Mouse (Mus musculus): ENCODE data around the gene Gm42421. TPM values are rescaled to one million over a fixed set of nuclear protein-coding genes. Genes with fewer than 3 reads are reported as not detected.

Gene Gm42421
- polyA plus RNA-seq, 1 experiment: 2.4 TPM

DNA sequence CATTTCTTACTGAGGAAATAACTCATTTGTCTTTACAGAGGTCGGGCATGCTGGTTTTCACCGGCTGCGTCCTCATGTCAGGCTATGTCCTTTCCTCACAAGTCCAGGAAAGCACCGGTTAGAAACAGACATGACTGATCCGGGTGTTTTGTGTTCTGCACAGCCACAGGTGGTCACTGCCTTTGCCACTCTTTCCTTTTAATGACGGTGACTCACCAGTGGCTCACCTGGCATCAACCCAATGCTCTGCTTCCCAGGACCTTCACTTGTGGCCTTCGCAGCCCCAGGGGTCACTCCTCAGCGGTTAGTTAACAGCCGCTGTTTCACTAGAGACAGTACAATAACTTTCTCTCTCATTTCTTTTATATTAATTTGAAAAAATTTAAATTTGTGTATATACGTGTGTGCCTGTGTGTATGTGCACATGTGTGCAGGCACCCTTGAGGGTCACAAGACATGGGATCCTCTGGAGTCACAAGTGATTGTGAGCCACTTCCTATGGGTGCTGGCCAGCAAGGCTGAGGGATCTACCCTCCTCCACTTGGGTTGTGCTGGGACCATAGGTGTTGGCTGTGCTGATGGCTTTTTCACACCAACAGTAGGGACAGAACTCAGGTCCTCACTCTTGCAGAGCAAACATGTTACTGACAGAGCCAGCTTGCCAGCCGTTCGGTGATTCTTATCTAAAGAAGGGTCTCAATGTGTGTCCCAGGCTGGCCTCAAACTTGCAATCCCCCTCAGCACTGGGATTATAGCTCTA is 37.8 kb downstream of the Gm42421 start:
- TF ChIP-seq POLR2A (IDR thresholded peaks at IDR 0.05; ENCODE audit: borderline replicate concordance, low read depth, low read length): no peak
- TF ChIP-seq CTCF (IDR thresholded peaks at IDR 0.05; ENCODE audit: low read depth, low read length): no peak
- Histone ChIP-seq H3K4me3 (ENCODE audit: insufficient read depth, low read length) (no peak overlapping the region), H3K4me1 (ENCODE audit: control insufficient read depth, insufficient read depth, low read length) (no peaks in the 10 kb centered on the region), H3K27ac (ENCODE audit: insufficient read depth, low read depth, low read length) (no peak overlapping the region)

GRCm38 (mm10) chr5:143966671-143967070 is 38.7 kb downstream of the Gm42421 start:
- no peak for TF ChIP-seq POLR2A (IDR thresholded peaks at IDR 0.05; ENCODE audit: borderline replicate concordance, low read depth, low read length)
- no peak for TF ChIP-seq CTCF (IDR thresholded peaks at IDR 0.05; ENCODE audit: low read depth, low read length)
- no peaks in the 10 kb centered on the region for H3K4me1 ChIP-seq (ENCODE audit: control insufficient read depth, insufficient read depth, low read length)
- no peak overlapping the region for H3K27ac ChIP-seq (ENCODE audit: insufficient read depth, low read depth, low read length)
- no peak overlapping the region for H3K4me3 ChIP-seq (ENCODE audit: insufficient read depth, low read length)

GRCm38 (mm10) chr5:143972628-143973027 is 44.7 kb downstream of the Gm42421 start:
- Histone ChIP-seq H3K27ac (ENCODE audit: insufficient read depth, low read depth, low read length) (no peak overlapping the region), H3K4me1 (ENCODE audit: control insufficient read depth, insufficient read depth, low read length) (no peaks in the 10 kb centered on the region), H3K4me3 (ENCODE audit: insufficient read depth, low read length) (no peak overlapping the region)
- no peak for TF ChIP-seq CTCF (IDR thresholded peaks at IDR 0.05; ENCODE audit: low read depth, low read length)
- TF ChIP-seq POLR2A (IDR thresholded peaks at IDR 0.05; ENCODE audit: borderline replicate concordance, low read depth, low read length): no peak

DNA sequence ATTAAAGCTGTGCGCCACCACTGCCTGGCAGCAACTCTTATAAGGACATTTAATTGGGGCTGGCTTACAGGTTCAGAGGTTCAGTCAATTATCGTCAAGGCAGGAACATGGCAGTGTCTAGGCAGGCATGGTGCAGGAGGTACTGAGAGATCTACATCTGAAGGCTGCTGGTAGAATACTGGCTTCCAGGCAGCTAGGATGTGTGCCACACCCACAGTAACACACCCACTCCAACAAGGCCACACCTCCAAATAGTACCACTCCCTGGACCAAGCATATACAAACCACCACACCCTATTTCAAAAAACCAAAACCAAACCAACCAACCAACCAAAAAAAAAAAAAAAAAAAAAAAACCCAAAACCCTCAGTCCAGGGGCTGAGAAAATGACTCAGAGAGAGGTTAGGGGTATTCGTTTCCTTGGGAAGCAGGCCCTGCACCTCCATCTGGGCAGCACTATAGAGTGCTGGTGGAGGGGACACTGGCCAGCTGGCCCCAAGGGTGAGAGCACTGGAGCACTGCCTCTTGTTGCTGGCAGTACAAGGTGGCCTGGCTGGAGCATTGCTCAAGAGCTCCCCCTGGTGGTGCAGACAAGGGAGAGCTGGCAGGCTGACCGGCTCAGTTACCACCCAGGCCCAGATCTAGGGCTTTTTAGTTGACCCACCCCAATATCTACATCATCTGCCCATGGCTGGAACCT is 47.1 kb downstream of the Gm42421 start:
- no peak overlapping the region for H3K27ac ChIP-seq (ENCODE audit: insufficient read depth, low read depth, low read length)

GRCm38 (mm10) chr5:143975631-143975933 is 47.6 kb downstream of the Gm42421 start:
- H3K4me3 ChIP-seq (ENCODE audit: insufficient read depth, low read length): no peak overlapping the region
- H3K4me1 ChIP-seq (ENCODE audit: control insufficient read depth, insufficient read depth, low read length): no peaks in the 10 kb centered on the region
- no peak overlapping the region for H3K27ac ChIP-seq (ENCODE audit: insufficient read depth, low read depth, low read length)
- TF ChIP-seq POLR2A (IDR thresholded peaks at IDR 0.05; ENCODE audit: borderline replicate concordance, low read depth, low read length) (no peak), CTCF (IDR thresholded peaks at IDR 0.05; ENCODE audit: low read depth, low read length) (no peak)

More for the DNA sequence above, 47.1 kb downstream of the Gm42421 start:
- H3K4me1 ChIP-seq (ENCODE audit: control insufficient read depth, insufficient read depth, low read length): no peaks in the 10 kb centered on the region
- H3K4me3 ChIP-seq (ENCODE audit: insufficient read depth, low read length): no peak overlapping the region
- no peak for TF ChIP-seq POLR2A (IDR thresholded peaks at IDR 0.05; ENCODE audit: borderline replicate concordance, low read depth, low read length)
- TF ChIP-seq CTCF (IDR thresholded peaks at IDR 0.05; ENCODE audit: low read depth, low read length): peak; percentile 68; the same call in 1 of the 2 replicates

- no peaks in the 10 kb centered on the region for H3K4me1 ChIP-seq (ENCODE audit: control insufficient read depth, insufficient read depth, low read length)
- H3K27ac ChIP-seq (ENCODE audit: insufficient read depth, low read depth, low read length): no peak overlapping the region
- TF ChIP-seq CTCF (IDR thresholded peaks at IDR 0.05; ENCODE audit: low read depth, low read length) (no peak), POLR2A (IDR thresholded peaks at IDR 0.05; ENCODE audit: borderline replicate concordance, low read depth, low read length) (no peak)
- no peak overlapping the region for H3K4me3 ChIP-seq (ENCODE audit: insufficient read depth, low read length)
Observed at GRCm38 (mm10) chr5:143976232-143976631, 48.3 kb downstream of the Gm42421 start.

DNA sequence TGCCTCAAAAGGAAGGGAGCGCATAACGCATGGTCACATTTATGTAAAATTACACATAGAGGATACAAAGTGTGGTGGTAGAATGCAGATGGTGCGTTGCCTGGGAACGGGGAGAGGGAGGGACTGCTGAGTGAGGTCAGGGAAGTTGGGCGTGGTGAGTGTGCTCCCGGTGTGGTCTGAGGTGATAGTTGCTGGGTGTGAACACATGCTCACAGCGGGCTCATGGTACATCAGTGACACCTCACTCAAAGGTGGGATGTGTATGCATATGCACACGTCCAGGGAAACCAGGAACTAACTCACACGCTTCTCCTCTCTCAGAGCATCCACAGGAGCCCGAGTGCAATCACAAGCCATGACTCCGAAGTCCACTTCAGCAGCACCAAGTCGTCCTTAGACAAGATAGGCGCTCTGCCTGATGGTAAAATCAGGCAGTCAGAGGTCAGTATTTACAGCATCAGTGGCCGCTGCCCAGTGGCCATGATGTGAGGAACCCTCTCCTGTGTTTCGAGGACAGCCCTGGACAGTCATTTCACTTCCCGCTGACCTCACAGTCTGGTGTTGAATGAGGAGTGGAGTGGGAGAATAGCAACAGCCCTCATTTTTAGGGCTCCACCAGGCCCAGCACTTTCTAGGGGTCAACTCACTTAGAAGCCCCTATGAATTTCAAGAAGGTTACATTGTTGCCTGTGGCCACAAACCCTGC is 48.9 kb downstream of the Gm42421 start:
- Histone ChIP-seq H3K27ac (ENCODE audit: insufficient read depth, low read depth, low read length) (no peak overlapping the region), H3K4me1 (ENCODE audit: control insufficient read depth, insufficient read depth, low read length) (no peaks in the 10 kb centered on the region), H3K4me3 (ENCODE audit: insufficient read depth, low read length) (no peak overlapping the region)
- TF ChIP-seq CTCF (IDR thresholded peaks at IDR 0.05; ENCODE audit: low read depth, low read length) (no peak), POLR2A (IDR thresholded peaks at IDR 0.05; ENCODE audit: borderline replicate concordance, low read depth, low read length) (no peak)

- H3K4me3 ChIP-seq (ENCODE audit: insufficient read depth, low read length): no peak overlapping the region
- TF ChIP-seq CTCF (IDR thresholded peaks at IDR 0.05; ENCODE audit: low read depth, low read length): no peak
- no peak for TF ChIP-seq POLR2A (IDR thresholded peaks at IDR 0.05; ENCODE audit: borderline replicate concordance, low read depth, low read length)
- H3K4me1 ChIP-seq (ENCODE audit: control insufficient read depth, insufficient read depth, low read length): no peaks in the 10 kb centered on the region
- H3K27ac ChIP-seq (ENCODE audit: insufficient read depth, low read depth, low read length): no peak overlapping the region
Observed at GRCm38 (mm10) chr5:143980858-143981257, 52.9 kb downstream of the Gm42421 start.

- H3K27ac ChIP-seq (ENCODE audit: insufficient read depth, low read depth, low read length): no peak overlapping the region
- TF ChIP-seq CTCF (IDR thresholded peaks at IDR 0.05; ENCODE audit: low read depth, low read length): no peak
- no peak for TF ChIP-seq POLR2A (IDR thresholded peaks at IDR 0.05; ENCODE audit: borderline replicate concordance, low read depth, low read length)
- H3K4me1 ChIP-seq (ENCODE audit: control insufficient read depth, insufficient read depth, low read length): no peaks in the 10 kb centered on the region
- no peak overlapping the region for H3K4me3 ChIP-seq (ENCODE audit: insufficient read depth, low read length)
Observed at GRCm38 (mm10) chr5:143982361-143982760, 54.4 kb downstream of the Gm42421 start.

DNA sequence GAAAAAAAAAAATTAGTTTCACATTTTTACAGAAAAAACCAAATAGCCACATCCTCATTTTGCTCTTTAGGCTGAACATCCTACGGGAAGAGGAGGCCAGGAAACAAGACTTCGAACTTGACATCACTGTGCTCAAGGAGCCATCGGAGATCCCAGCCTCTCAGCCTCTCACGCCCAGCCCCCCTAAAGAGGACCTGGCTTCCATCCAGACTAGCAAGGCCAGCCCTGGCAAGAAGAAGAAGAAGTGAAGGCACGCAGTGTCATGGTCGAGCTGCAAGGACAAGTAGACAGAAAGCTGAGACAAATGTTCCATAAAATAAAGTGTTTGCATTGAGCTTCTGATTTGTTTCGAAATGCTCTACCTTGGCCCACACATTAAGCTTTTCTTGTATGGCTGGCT is 57.4 kb downstream of the Gm42421 start:
- Histone ChIP-seq H3K27ac (ENCODE audit: insufficient read depth, low read depth, low read length) (no peak overlapping the region), H3K4me3 (ENCODE audit: insufficient read depth, low read length) (no peak overlapping the region)
- TF ChIP-seq CTCF (IDR thresholded peaks at IDR 0.05; ENCODE audit: low read depth, low read length) (no peak), POLR2A (IDR thresholded peaks at IDR 0.05; ENCODE audit: borderline replicate concordance, low read depth, low read length) (no peak)

More for the DNA sequence above, 57.4 kb downstream of the Gm42421 start:
- peaks cover 8% of the 10 kb centered on the region for H3K4me1 ChIP-seq (ENCODE audit: control insufficient read depth, insufficient read depth, low read length)

Other genes with a start within 250 kb of the Gm42421 start
- gene Usp42, start 195.9 kb upstream of the Gm42421 start, polyA plus RNA-seq (2012; ENCODE audit: insufficient read depth, insufficient read length, missing spikeins): 5.1 and 6.9 TPM in 2 replicates
- gene Eif2ak1, start 110.4 kb upstream of the Gm42421 start, polyA plus RNA-seq (2012; ENCODE audit: insufficient read depth, insufficient read length, missing spikeins): 46.6 and 47.6 TPM in 2 replicates
- gene Ankrd61, start 30.5 kb upstream of the Gm42421 start, polyA plus RNA-seq (2012; ENCODE audit: insufficient read depth, insufficient read length, missing spikeins): not detected in 2 replicates
- gene Aimp2, start 18.3 kb upstream of the Gm42421 start, polyA plus RNA-seq (2012; ENCODE audit: insufficient read depth, insufficient read length, missing spikeins): 14.4 and 16.0 TPM in 2 replicates
- 7.9 and 9.9 TPM in 2 replicates for gene Pms2, start 18.2 kb upstream of the Gm42421 start, polyA plus RNA-seq (2012; ENCODE audit: insufficient read depth, insufficient read length, missing spikeins)
- not detected in 2 replicates for gene Rsph10b, start 4.9 kb downstream of the Gm42421 start, polyA plus RNA-seq (2012; ENCODE audit: insufficient read depth, insufficient read length, missing spikeins)
- 65.0 and 71.9 TPM in 2 replicates for gene Ccz1, start 86.7 kb downstream of the Gm42421 start, polyA plus RNA-seq (2012; ENCODE audit: insufficient read depth, insufficient read length, missing spikeins)
- gene Ocm, start 98.5 kb downstream of the Gm42421 start, polyA plus RNA-seq (2012; ENCODE audit: insufficient read depth, insufficient read length, missing spikeins): not detected in 2 replicates
- 2.9 and 3.8 TPM in 2 replicates for gene Lmtk2, start 172.3 kb downstream of the Gm42421 start, polyA plus RNA-seq (2012; ENCODE audit: insufficient read depth, insufficient read length, missing spikeins)

All from bone marrow macrophage, adult 2 months (primary cell).